Mouse (Mus musculus): ENCODE data around the gene Snx3. TPM values are rescaled to one million over a fixed set of nuclear protein-coding genes. Genes with fewer than 3 reads are reported as not detected.

Gene Snx3
- 152 and 166 TPM in 2 replicates for polyA plus RNA-seq (2012; rRNA removed)

DNA sequence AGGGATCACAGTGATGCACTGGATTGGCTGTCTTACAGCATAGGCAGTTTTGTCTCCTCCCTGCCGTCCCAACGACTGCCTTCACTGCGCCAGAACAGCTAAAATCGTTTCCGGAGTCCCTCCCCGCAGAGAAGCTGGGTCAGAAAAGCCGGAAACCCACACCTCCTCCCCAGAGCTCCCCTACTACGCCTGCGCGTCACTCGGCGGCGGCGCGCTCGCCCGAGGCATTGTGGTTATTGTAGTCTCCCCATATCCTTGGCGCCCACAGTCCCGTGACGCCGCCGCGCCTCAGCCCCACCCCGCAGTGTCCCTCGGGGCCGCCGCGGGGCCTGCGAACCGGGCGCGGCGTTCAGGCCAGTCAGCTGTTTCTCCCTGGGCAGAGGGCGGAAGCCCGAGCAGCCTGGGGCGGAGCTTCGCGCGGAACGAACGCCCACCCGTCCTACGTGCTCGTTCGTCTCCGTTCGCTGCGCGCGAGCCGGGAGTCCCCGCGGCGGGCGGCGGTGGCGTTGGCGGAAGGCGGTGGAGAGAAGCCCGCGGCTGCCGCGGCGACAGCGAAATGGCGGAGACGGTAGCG, at the start of gene Snx3:
Gene Snx3 (plus strand): TSS at position 256 of the 574 bp plus-strand sequence.

DNA sequence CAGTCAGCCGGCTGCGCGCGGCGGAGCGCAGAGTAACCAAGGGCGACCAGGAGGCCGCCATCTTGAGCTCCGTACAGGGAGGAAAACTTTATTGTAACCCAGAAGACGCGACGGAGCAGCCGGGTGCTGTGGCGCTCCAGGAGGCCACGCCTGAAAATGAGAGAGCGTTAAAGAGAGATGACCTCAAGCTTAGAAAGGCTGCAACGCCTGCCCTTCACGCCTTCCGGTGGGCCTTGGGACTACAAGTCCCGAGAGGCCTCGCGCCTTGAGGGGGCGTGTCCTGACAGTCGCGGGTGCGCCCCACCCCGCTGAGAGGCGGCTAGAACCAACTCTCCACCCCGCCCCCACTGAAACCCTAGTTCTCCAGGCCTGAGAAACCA, 23.5 kb upstream of the Snx3 start, which contains the start of gene Afg1l:
Gene Afg1l (minus strand): TSS at position 225 of the 380 bp plus-strand sequence.

DNA sequence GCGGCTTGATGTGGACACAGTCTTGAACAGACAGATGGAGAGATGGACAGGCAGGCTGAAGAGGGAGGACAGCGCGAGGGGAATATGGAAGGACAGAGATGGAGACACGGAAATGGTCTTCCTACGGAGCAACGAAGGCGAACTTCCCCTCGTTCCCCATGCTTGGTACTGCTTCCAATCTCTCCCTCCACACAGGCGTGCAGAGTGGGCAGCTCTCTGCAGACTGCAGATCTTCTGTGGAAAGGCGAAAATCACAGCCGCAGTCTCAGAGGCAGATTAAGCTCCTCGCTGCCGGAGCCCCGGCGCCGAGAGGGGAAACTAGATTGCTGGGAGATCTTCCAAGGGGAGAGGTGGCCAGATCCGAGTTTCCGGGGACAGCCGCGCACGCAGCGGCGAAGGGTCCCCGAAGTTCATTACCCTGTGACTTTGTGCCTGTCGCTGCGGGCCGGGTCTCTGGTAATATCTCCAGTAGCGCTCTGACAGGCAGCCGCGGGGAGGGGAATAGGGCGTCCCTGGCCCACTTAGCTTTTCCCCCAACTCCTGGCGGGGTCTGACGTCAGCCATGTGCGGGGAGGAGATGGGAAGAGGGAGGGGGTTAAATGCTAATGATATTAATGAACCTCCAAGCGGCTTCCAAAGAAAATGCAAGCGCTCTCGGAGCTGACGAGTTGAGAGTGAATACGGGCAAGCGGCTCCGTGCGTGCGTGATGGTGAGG, 81.5 kb downstream of the Snx3 start, which contains the start of the genes Nr2e1 and Ostm1:
Gene Nr2e1 (minus strand): TSS at position 476 of the 716 bp plus-strand sequence.
Gene Ostm1 (plus strand): TSS at position 666 of the 716 bp plus-strand sequence.

Other genes starting within 250 kb of the Snx3 start
- 9.1 and 11.4 TPM in 2 replicates for gene Foxo3, start 225.3 kb upstream of the Snx3 start, polyA plus RNA-seq (2012; rRNA removed)
- 3.3 and 3.6 TPM in 2 replicates for gene Afg1l, start 23.5 kb upstream of the Snx3 start, polyA plus RNA-seq (2012; rRNA removed)
- gene Nr2e1, start 81.6 kb downstream of the Snx3 start, polyA plus RNA-seq (2012; rRNA removed): not detected in 2 replicates
- 7.0 and 7.1 TPM in 2 replicates for gene Ostm1, start 81.8 kb downstream of the Snx3 start, polyA plus RNA-seq (2012; rRNA removed)

All from liver, embryonic 18 days (tissue).